Mouse (Mus musculus): ENCODE measurements at regions not wholly inside any gene's neighbourhood (a gene's known extent, or its start where the extent isn't known, plus 50 kb on each side); places are given as distances from the start of the nearest gene placed in this dataset.

- Histone ChIP-seq H3K4me2 (no peak overlapping the region), H3K9ac (replicated peaks) (no peak overlapping the region), H3K27ac (no peak overlapping the region), H3K27me3 (no peaks in the 10 kb centered on the region), H3K4me1 (replicated peaks) (no peaks in the 10 kb centered on the region), H3K36me3 (no peaks in the 10 kb centered on the region), H3K9me3 (no peaks in the 10 kb centered on the region), H3K4me3 (replicated peaks) (no peak overlapping the region)
- no peak for ATAC-seq (ENCODE audit: insufficient number of reproducible peaks, insufficient read depth, low FRiP score, low TSS enrichment, low read depth)
- 80% methylated on average over 11 of the region's 11 CpGs for WGBS
Observed at GRCm38 (mm10) chr15:97528291-97529050, 177.2 kb downstream of the Rpap3 start.

GRCm38 (mm10) chr15:97520395-97520794 is 185.2 kb downstream of the Rpap3 start:
- WGBS, result 83% methylated on average over 2 of the region's 2 CpGs

GRCm38 (mm10) chr15:97519919-97520345 is 185.7 kb downstream of the Rpap3 start:
- 89% methylated on average over 8 of the region's 8 CpGs for WGBS
- Histone ChIP-seq H3K4me2 (no peak overlapping the region), H3K9me3 (no peaks in the 10 kb centered on the region), H3K27ac (no peak overlapping the region), H3K9ac (replicated peaks) (no peak overlapping the region), H3K36me3 (no peaks in the 10 kb centered on the region), H3K27me3 (no peaks in the 10 kb centered on the region), H3K4me1 (replicated peaks) (no peaks in the 10 kb centered on the region), H3K4me3 (replicated peaks) (no peak overlapping the region)
- ATAC-seq (ENCODE audit: insufficient number of reproducible peaks, insufficient read depth, low FRiP score, low TSS enrichment, low read depth), result no peak

More at GRCm38 (mm10) chr15:97520395-97520794, 185.2 kb downstream of the Rpap3 start:
- H3K4me1 ChIP-seq (replicated peaks), result no peaks in the 10 kb centered on the region
- no peaks in the 10 kb centered on the region for H3K36me3 ChIP-seq
- no peak for ATAC-seq (ENCODE audit: insufficient number of reproducible peaks, insufficient read depth, low FRiP score, low TSS enrichment, low read depth)
- H3K4me3 ChIP-seq (replicated peaks), result no peak overlapping the region
- H3K27ac ChIP-seq, result no peak overlapping the region
- H3K9ac ChIP-seq (replicated peaks), result no peak overlapping the region
- H3K27me3 ChIP-seq, result no peaks in the 10 kb centered on the region
- no peak overlapping the region for H3K4me2 ChIP-seq
- no peaks in the 10 kb centered on the region for H3K9me3 ChIP-seq

GRCm38 (mm10) chr15:97517926-97518325 is 187.7 kb downstream of the Rpap3 start:
- ATAC-seq (ENCODE audit: insufficient number of reproducible peaks, insufficient read depth, low FRiP score, low TSS enrichment, low read depth), result no peak
- 54% methylated on average over 10 of the region's 10 CpGs for WGBS

DNA sequence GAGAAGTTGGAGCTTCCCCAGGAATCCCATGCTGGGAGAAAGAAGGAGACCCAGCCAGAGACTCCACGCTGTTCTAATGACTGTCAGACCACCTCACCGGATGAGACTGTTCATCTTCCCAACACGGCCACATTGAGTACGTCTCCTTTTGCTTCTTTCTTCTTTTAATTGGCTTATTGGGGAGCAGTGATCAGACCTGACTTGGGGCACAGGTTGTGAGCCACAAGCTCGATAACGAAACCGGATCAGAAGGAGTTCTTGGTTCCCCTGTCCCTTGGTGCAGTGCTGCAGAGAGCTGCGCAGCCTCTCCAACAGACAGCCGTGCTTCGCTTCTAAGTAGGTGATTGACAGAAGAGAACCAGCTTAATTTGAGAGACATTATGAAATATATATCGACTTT is 188.4 kb downstream of the Rpap3 start:
- no peak overlapping the region for H3K27ac ChIP-seq
- ATAC-seq (ENCODE audit: insufficient number of reproducible peaks, insufficient read depth, low FRiP score, low TSS enrichment, low read depth), result no peak
- H3K4me2 ChIP-seq, result no peak overlapping the region
- no peaks in the 10 kb centered on the region for H3K9me3 ChIP-seq
- H3K9ac ChIP-seq (replicated peaks), result no peak overlapping the region
- no peaks in the 10 kb centered on the region for H3K4me1 ChIP-seq (replicated peaks)
- WGBS, result 96% methylated on average over 11 of the region's 11 CpGs
- no peak overlapping the region for H3K4me3 ChIP-seq (replicated peaks)
- no peaks in the 10 kb centered on the region for H3K36me3 ChIP-seq
- no peaks in the 10 kb centered on the region for H3K27me3 ChIP-seq

More at GRCm38 (mm10) chr15:97517926-97518325, 187.7 kb downstream of the Rpap3 start:
- Histone ChIP-seq H3K4me2 (no peak overlapping the region), H3K4me1 (replicated peaks) (no peaks in the 10 kb centered on the region), H3K27ac (no peak overlapping the region), H3K9ac (replicated peaks) (no peak overlapping the region), H3K36me3 (no peaks in the 10 kb centered on the region), H3K4me3 (replicated peaks) (no peak overlapping the region), H3K9me3 (no peaks in the 10 kb centered on the region), H3K27me3 (no peaks in the 10 kb centered on the region)

- Histone ChIP-seq H3K4me2 (no peak overlapping the region), H3K27ac (no peak overlapping the region), H3K4me3 (replicated peaks) (no peak overlapping the region), H3K9me3 (peaks cover 4% of the 10 kb centered on the region; the same call in 1 of the 2 replicates), H3K4me1 (replicated peaks) (no peaks in the 10 kb centered on the region), H3K27me3 (no peaks in the 10 kb centered on the region), H3K9ac (replicated peaks) (no peak overlapping the region), H3K36me3 (no peaks in the 10 kb centered on the region)
- WGBS, result 77% methylated on average over 4 of the region's 4 CpGs
- ATAC-seq (ENCODE audit: insufficient number of reproducible peaks, insufficient read depth, low FRiP score, low TSS enrichment, low read depth), result no peak
Observed at GRCm38 (mm10) chr15:97515773-97516172, 189.9 kb downstream of the Rpap3 start.

DNA sequence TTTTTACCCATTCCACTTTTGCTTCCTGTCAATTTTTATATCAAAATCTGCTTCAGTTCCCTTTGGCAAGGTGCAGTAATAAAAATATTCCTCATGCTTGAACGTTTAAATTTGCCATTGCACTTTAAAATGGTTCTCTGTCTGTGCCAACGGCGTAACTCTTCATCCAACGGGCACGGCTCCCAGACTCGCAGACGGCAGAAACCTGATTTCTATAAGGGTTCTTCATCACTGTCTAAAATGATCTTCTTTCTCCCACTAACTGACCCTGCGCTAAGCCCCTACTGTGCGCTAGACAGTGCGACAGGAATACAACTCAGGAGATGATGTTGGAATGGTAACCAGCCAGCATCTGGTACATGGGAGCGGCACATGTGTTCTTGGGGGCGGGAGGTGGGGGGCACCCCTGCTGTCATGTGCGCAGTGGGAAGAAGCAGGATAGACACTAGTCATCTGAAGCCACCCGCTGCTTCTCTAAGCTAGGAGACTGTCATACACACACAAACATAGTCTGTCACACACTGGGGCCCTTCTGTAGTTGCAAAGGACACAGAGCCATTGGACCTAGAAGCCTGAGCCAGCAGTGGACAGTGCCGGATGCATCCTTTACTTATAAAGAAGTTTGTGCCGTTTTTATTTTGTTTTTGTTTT is 197.8 kb downstream of the Rpap3 start:
- no peaks in the 10 kb centered on the region for H3K27me3 ChIP-seq
- no peak overlapping the region for H3K4me2 ChIP-seq
- H3K36me3 ChIP-seq, result no peaks in the 10 kb centered on the region
- no peaks in the 10 kb centered on the region for H3K4me1 ChIP-seq (replicated peaks)
- H3K27ac ChIP-seq, result no peak overlapping the region
- no peak for ATAC-seq (ENCODE audit: insufficient number of reproducible peaks, insufficient read depth, low FRiP score, low TSS enrichment, low read depth)
- no peak overlapping the region for H3K4me3 ChIP-seq (replicated peaks)
- WGBS, result 93% methylated on average over 16 of the region's 16 CpGs
- peaks cover 11% of the 10 kb centered on the region; the same call in 1 of the 2 replicates for H3K9me3 ChIP-seq
- no peak overlapping the region for H3K9ac ChIP-seq (replicated peaks)

- Histone ChIP-seq H3K36me3 (no peaks in the 10 kb centered on the region), H3K27ac (no peak overlapping the region), H3K4me1 (replicated peaks) (no peaks in the 10 kb centered on the region), H3K4me2 (no peak overlapping the region), H3K9me3 (peaks cover 11% of the 10 kb centered on the region; the same call in 1 of the 2 replicates), H3K9ac (replicated peaks) (no peak overlapping the region), H3K27me3 (no peaks in the 10 kb centered on the region), H3K4me3 (replicated peaks) (no peak overlapping the region)
- no peak for ATAC-seq (ENCODE audit: insufficient number of reproducible peaks, insufficient read depth, low FRiP score, low TSS enrichment, low read depth)
- 83% methylated on average over 11 of the region's 11 CpGs for WGBS
Observed at GRCm38 (mm10) chr15:97507176-97507575, 198.4 kb downstream of the Rpap3 start.

- ATAC-seq (ENCODE audit: insufficient number of reproducible peaks, insufficient read depth, low FRiP score, low TSS enrichment, low read depth), result no peak
- no peak overlapping the region for H3K4me2 ChIP-seq
- no peak overlapping the region for H3K27ac ChIP-seq
- 87% methylated on average over 11 of the region's 11 CpGs for WGBS
- no peaks in the 10 kb centered on the region for H3K36me3 ChIP-seq
- H3K4me3 ChIP-seq (replicated peaks), result no peak overlapping the region
- H3K27me3 ChIP-seq, result no peaks in the 10 kb centered on the region
- H3K9ac ChIP-seq (replicated peaks), result no peak overlapping the region
- no peaks in the 10 kb centered on the region for H3K4me1 ChIP-seq (replicated peaks)
- H3K9me3 ChIP-seq, result 0 out of 2 replicates have a peak, but pooled peaks cover 7% of the 10 kb centered on the region
Observed at GRCm38 (mm10) chr15:97505715-97506114, 199.9 kb downstream of the Rpap3 start.

GRCm38 (mm10) chr15:97504325-97504724 is 201.3 kb downstream of the Rpap3 start:
- WGBS, result 94% methylated on average over 1 of the region's 1 CpGs
- Histone ChIP-seq H3K4me1 (replicated peaks) (no peaks in the 10 kb centered on the region), H3K9ac (replicated peaks) (no peak overlapping the region), H3K27ac (no peak overlapping the region), H3K4me2 (no peak overlapping the region), H3K27me3 (no peaks in the 10 kb centered on the region), H3K9me3 (0 out of 2 replicates have a peak, but pooled peaks cover 5% of the 10 kb centered on the region), H3K4me3 (replicated peaks) (no peak overlapping the region), H3K36me3 (no peaks in the 10 kb centered on the region)
- no peak for ATAC-seq (ENCODE audit: insufficient number of reproducible peaks, insufficient read depth, low FRiP score, low TSS enrichment, low read depth)

DNA sequence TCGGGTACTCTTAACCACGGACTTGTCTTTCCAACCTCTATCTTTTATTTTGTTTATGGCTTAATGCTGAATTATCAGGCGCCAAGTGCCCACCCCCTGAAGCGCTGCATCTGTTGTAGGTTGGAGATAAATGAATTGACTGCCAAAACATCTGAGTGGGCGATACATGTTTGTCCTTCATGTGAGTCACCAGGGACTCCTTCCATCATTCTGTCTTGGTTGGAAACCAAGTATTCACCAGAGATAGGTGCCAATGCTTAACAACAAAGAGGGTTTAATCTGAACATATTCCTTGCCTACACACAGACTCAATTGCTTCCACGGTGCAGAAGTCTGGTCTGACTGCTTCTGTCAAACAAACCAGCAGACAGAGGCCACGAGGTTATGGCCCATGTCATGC is 203.6 kb downstream of the Rpap3 start:
- no peak overlapping the region for H3K4me2 ChIP-seq
- WGBS, result 91% methylated on average over 7 of the region's 7 CpGs
- no peaks in the 10 kb centered on the region for H3K36me3 ChIP-seq
- H3K9me3 ChIP-seq, result peaks cover 12% of the 10 kb centered on the region; the same call in 1 of the 2 replicates
- H3K27ac ChIP-seq, result no peak overlapping the region
- H3K4me3 ChIP-seq (replicated peaks), result no peak overlapping the region
- H3K4me1 ChIP-seq (replicated peaks), result no peaks in the 10 kb centered on the region
- H3K27me3 ChIP-seq, result no peaks in the 10 kb centered on the region
- H3K9ac ChIP-seq (replicated peaks), result no peak overlapping the region
- ATAC-seq (ENCODE audit: insufficient number of reproducible peaks, insufficient read depth, low FRiP score, low TSS enrichment, low read depth), result no peak

All from limb, embryonic 12.5 days (tissue).